Mouse (Mus musculus): Measurements from ENCODE around the gene Gm20869.
"Not testable (repeated sequence)": the region's sequence is repeated elsewhere in the genome, so short reads cannot be mapped to it uniquely, and the experiment has no call there.

The Gm20869 gene

DNA sequence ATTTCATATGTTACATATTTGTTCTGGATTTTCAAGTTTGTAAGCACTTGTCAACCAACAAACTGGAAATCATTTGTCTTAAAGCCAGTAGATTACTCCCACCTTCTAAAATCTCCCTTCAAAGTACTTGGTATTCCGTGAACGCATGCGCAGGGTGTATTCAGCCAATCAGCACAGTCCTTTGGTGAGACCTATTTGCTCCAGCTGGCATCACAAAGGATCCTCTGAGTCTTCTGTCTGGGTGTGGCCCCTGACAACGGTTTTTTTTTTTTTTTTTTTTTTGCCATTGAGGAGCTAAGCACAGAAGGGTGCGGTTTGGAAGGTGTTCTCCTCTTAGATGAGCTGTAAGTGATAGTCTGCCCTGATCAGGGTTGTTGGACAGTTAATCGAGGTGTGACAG, at the start of gene Gm20869:
Gm20869 (plus strand) TSS at position 301 of the 400 bp plus-strand sequence.
- not testable (repeated sequence) for ATAC-seq (ENCODE audit: low TSS enrichment)

Data from frontal cortex, adult (tissue).